Mouse (Mus musculus) MN1 (cell line): ENCODE measurements around the gene Msl2.

Source experiments
- DNase-seq: peaks from one replicate; pipeline ENCODE4 v3.0.0-alpha.2; 2016; ENCODE audit warnings: low spot score

The Msl2 gene

DNA sequence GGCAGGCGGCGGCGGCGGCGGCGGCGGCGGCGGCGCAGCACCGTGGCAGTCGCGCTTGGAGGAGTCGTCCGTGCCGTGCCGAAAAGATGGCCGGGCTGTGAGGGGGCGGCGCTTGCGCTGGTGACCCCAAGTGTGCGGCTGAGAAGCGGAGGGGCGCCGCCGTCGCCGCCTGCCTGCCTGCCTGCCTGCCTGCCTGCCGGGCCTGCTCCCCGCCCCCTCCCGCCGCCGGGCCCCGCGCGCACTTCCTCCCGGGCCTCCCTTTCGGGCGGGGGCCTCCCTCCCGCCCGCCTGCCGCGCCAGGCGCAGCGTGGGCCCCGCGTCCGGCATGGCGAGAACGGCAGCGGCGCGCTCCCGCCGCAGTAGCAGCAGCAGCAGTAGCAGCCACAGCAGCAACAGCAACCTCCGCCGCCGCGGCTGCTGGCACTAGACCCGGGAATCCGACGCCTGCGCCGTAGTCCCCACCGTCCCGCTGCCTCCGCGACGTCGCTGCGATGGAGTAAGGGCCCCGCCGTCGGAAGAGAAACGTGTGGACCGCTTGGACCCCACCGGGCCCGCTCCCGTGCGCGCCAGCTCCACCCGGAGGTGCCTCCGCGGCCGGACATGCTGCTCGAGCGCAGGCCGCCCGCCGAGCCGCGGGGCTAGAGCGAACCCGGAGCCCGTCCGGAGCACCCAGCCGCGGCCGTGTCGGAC, 576 bp downstream of the Msl2 start:
- peak; percentile 74 for DNase-seq

DNA sequence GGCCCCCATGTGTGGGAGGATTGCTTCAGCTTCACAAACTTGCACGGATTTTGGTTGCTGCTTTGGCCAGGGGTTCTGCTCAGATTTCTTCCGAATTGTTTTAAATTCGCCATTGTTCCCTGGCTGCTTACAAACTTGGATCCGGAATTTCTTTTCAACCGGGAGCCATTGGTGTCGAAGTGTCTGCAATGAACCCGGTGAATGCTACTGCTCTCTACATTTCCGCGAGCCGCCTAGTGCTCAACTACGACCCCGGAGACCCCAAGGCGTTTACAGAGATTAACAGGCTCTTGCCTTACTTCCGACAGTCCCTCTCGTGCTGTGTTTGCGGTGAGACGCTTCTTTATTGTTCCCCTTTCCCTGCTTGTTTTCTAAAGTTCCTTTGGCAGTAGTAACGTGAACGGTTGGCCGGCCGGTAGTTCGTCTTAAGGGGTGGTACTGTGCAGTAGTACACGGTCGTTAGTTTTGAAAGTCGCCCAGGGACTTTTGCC, 1.2 kb downstream of the Msl2 start:
- DNase-seq, result no peak

DNA sequence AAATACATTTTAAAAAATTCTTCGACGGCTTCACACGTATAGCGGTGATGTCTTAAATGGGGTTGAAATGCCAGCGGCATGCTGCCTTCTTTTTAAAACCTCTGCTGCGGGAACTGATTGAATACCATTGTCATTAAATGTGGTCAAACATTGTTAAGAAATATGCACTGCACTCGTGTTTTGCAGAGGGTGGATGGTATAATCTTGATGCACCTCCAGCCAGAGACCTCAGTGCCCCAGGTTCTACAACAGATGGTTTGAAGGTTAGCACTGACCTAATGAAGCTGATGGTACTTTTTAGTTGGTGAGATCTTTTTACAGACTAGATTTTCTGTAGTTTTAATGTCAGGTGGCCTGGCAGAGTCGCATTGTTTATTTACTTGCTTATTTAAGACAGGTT, 1.8 kb downstream of the Msl2 start:
- DNase-seq, result no peak

DNA sequence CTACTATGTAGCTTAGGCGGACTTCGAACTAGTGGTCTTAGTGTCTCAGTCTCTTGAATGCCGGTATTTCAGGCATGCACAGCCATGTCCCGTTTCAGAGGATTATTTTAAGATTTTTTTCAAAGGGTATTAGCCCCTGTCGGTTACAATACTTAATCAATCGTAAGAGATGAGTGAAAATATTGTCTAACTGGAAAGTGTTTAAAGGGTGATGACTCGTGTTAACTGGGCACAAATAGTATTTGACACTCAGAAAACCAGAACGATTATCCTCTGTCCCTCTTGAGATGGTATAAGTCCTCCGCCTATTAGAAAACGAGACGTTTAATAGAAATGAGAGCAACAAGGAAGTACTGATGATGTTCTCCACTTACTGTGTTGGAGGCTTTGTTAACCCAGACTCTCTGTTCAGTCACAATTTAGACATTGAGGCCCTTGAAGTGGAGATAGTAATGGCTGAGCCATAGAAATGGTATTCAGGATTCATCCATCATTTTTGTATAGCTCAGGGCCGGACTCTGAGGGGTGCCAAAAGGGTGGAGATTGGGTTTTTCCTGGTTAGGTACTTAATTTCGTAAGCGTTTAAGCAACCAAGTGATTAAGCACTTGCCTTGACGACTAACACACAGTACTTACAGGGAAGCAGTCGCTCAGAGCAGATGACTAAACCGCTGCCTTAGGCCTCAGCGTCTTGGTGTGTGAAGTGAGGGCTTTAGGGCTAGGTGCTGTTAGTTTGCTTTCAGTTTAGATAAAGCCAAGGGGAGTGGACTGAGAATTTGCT, 2.4 kb downstream of the Msl2 start:
- no peak for DNase-seq

DNA sequence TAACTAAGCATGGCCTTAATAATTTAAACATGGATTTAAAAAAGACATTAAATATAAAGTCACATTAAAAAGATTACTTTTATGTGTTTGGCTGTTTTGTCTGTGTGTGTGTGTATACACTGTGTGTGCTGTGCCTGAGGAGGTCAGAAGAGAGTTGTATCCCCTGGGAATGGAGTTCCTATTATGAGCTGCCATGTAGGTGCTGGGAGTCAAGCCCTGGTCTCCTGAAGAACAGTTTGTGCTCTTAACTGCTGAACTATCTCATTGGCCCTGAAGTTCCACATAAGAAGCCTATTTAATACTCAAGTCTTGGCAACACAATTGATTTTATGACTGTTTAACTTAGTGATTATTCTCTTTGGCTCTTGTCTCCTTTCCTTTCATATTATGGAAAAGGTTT, 3.6 kb downstream of the Msl2 start:
- no peak for DNase-seq

DNA sequence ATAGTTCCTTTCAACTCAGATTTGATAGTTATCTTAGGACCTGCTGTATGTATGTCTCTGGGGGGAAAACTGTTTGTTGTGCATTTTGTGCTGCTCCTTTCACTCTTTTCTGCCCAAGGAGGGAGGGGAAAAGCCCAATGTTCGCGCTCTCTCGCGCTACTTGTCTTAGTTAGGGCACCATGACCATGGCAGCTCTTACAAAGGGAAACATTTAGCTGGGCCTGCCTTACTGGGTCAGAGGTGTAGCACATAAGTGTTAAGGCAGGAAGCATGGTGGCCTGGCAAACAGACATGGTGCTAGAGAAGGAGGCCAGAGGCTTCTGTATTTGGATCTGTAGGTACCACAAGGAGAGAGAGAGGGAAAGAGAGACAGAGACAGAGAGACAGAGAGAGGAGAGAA, 4.7 kb downstream of the Msl2 start:
- no peak for DNase-seq

DNA sequence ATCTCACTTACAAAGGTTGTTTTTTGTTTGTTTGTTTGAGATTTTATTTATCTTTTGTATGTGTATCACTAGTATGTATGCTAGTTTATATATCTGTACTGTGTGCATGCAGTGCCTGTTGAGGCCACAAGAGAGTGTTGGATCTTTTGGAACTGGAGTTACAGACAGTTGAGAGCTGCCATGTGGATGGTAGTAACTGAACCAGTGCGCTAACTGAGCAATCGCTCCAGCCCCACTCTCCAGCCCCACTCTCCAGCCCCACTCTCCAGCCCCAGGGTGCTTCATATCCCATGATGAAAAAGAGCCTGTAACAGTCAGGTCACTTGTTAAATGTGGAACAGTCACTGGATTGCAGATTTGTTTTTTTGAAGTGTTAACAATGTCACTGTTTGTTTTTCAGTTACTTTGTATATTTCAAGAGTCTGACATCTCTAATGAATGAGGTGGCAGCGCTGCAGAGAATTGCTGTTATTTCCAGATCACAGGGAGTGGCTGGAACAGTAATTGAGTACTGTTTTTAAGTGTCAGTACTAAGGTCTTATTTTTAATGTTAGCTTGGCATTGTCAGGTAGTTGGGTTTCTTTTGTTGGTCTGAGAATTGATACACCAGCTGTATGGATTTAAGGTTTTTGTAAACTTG, 6.3 kb downstream of the Msl2 start:
- DNase-seq, result no peak

DNA sequence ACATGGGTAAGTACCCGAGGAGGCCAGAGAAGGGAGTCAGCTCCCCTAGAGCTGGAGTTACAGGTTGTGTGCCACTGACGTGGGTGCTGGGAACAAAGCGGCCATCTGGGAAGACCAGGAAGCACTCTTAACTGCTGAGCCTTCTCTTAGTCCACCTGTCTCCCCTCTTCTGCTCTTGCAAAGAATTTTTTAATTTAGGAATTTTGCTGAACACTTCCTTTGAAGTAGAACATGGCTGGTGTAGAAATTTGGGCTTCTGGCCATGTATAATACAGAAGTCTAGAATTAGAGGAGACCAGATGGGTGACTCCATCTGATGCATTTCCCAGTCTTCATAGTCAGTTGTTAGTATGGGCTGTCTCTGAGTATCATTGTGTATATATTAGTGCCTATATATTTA, 9.8 kb downstream of the Msl2 start:
- DNase-seq, result no peak

DNA sequence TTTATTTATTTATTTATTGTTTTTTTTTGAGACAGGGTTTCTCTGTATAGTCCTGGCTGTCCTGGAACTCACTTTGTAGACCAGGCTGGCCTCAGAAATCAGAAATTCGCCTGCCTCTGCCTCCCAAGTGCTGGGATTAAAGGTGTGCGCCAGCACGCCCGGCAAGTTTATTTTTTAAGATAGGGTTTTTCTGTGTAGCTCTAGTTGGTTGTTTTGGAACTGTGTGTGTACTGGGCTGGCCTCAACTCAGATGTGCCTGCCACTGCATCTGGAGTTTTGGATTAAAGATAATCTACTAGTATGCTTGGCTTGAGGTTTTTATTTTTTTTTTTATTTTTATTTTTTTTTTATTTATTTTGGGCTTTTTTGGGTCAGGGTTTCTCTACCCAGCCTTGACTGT, 21.5 kb downstream of the Msl2 start:
- DNase-seq, result no peak

DNA sequence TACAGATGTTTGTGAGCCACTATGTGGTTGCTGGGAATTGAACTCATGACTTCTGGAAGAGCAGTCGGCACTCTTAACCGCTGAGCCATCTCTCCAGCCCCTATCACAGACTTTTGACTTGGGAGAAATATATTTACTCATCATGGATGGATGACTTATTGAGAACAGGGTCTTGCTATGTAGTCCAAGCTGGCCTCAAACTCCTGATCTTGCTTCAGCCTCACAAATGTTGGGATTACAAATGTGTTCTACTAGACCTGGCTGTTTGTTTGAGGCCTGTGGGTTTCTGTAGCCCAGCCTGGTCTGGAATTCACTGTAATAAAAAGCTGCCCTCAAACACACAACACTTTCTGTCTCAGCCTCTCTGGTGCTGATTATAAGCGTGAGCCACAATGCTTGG, 22.6 kb downstream of the Msl2 start:
- no peak for DNase-seq

DNA sequence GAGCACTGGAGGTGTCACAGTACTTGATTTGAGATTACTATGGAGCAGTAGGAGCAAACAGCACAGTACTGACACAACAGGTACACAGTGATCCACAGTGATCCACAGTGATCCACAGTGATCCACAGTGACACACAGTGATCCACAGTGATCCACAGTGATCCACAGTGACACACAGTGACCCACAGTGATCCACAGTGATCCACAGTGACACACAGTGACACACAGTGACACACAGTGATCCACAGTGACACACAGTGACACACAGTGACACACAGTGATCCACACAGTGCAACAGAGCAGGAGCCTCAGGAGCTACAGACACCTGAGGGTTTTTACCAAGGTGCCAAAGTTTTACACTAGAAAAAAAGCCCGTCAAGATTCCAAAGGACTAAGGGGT, 23.6 kb downstream of the Msl2 start:
- no peak for DNase-seq

DNA sequence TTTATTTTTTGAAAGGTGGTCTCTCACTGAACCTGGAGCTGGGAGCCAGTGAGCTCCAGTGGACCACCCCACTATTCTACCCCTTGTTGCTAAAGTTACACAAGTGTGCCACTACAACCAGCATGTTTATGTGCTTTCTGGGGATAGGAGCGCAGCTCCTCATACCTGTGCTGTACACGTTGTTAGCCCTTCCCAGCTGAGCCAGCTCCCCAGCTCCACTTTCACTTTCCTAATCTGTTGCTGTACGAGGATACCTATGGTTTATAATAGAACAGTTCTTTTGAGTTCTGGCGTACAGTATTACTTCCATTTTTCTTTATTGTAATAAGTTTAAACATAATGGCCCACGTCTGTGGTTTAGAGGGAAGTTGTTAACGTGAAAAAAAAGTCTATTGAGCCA, 25.5 kb downstream of the Msl2 start:
- no peak for DNase-seq

DNA sequence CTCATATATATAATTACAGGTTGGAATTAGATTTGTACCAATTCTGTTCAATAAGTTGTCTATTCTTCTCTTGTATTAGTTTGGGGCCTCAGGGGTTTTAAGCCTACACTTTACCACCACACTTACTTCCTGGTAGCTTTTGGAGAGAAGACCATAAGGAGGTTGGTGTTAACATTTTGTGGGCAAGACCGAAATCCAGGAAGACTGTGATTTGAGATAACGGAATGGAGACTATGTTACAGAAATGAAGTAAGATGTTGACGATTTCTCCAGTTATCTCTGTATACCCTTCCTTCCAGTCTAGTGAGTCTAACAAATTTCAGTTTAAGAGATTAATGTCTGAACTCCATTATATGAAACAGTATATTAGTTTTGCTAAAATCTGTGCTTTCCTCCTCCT, 26.3 kb downstream of the Msl2 start:
- no peak for DNase-seq

DNA sequence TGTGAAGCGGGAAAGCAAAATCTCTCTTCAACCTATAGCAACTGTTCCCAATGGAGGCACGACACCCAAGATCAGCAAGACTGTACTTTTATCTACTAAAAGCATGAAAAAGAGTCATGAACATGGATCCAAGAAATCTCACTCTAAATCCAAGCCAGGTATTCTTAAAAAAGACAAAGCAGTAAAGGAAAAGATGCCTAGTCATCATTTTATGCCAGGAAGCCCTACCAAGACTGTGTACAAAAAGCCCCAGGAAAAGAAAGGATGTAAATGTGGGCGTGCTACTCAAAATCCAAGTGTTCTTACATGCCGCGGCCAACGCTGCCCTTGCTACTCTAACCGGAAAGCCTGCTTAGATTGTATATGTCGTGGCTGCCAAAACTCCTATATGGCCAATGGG, 27.6 kb downstream of the Msl2 start:
- no peak for DNase-seq

DNA sequence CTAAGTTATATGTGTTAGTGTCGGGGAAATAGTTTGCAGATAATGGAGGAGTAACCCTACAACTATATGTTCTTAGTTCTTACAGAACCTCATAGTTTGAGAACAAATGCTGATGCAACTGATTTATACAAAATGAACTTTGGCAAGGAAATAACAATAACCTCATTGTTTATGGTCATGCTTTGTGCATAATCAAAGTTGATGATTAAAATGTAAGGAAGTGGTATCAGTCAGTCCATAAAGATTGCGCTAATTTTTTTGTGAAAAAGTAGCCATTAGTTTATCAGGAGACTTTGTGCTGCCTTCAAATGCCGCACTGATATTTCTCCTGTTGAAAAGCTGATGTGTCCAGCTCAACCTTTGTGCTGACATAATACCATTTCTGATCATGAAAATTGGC, 28.4 kb downstream of the Msl2 start:
- DNase-seq, result no peak

DNA sequence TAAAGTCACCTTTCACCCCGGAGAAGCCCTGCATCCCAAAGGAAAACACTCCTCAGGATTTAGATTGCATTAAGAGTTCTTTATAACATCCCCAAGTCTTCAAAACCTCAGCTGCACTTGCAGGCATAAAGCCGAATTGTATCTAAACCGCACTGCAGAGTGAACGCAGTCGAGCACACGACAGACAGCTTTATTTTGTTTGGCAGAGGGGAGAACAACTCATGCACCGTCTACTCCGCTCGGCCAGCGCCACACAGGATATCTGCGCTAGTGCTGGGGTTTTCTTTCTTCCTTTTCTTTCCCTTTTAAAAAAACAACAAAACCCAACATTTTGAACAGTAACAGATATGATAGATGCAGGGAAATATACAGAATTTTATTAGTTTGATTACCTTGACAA, 31.0 kb downstream of the Msl2 start:
- no peak for DNase-seq

DNA sequence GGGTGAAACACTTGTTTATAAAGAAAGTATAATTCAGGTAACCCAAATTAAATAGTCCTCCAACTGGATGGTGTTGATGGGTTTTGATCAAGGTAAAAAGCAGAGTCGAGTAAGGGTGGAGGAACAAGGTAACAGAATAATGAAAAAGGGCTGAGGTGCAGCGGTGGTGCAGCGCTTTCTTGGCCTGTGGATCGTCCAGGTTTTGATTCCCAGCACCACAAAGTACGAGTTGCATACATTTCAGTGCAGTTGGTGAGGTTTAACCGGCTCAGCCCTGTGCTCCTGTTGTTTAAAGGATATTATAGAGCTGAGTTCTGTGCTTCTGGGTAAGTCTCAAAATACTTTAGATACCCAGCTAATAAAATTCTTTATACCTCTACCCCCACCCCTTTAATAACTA, 31.8 kb downstream of the Msl2 start:
- no peak for DNase-seq

DNA sequence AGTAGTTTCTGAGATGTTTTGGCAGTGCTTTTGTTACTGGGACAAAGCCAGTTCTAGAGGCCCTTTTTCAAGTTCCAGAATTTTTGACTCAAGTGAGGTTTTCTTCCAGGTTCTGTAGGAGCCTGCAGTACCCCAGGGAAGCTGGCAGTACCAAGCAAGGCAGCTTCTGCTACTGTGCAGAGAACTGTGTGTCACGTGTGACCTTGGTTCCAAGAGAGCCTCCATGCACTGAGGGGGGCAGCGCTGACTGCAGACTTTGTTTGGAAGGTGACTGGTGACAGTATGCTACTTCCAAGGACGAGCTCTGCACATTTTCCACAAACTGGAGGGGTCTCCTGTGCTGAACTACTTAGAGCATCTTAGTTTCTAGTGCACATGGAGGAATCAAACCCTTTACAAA, 33.5 kb downstream of the Msl2 start:
- DNase-seq, result no peak

DNA sequence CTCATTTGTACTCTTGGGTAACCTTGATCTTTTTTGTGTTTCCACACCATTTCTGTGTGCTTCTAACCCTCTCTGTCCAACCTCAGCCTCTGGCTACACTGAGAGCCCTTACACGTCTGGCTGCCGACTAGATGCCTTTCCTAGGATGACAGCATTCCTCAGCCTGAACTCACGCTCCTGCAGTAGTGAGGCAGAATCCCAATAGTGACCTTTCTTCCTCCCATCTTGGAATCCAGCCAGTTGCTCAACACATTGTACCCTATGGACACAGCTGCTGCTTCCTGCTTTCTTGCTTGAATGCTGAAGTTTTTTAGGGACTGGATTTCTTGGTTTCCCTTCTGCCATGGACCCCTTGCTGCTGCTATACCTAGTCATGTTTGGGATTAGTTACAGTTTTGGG, 36.1 kb downstream of the Msl2 start:
- no peak for DNase-seq

DNA sequence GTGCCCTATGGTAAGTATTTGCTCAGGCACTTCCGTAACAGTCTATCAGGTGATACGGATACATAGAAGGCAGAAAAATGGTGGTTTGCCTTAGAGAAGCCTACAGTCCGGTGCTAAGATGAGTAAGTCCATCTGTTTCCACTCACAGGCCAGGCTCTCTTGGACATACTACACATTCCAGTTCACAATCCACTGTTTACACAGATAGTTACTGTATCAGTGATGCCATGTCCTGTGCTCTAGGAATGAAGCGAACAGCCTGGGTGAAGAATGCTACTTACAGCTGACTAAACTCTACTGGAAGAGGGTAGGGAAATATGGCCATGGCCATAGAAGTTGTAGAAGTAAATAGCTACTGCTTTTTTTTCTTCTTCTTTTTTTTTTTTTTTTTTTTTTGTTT, 39.4 kb downstream of the Msl2 start:
- no peak for DNase-seq

DNA sequence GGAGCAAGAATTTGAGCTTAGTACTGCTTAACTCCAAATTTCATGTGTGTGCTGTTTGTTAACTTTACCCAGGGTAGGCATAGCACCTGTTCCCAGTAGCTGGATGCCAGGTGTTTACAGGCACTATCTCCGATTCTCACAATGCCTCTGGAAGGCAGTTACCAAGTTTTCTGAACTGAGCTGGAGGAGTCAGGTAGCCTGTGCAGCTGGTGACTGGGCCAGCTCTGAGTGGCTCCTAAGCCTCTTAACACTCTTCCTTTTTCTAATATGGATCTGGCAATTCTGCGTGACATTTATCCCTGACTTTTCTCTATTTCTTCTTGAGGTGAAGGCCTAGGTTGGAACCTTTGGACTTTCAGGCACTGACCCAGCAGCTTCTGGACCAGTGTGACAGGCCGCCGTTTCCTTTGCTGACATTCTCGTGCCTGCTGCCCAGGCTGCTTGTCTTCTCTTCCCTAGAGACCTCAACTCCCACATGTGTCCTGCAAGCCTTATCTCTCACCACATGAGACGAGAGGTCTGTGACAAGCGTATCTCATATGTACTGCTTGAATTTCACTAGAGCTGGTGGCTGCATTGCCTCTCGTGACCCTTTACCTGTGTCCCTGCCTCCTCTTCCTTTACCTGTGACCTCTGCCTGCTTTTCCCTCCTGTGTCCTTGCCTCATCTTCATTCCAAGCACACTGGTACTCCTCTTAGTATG, 40.4 kb downstream of the Msl2 start:
- no peak for DNase-seq

DNA sequence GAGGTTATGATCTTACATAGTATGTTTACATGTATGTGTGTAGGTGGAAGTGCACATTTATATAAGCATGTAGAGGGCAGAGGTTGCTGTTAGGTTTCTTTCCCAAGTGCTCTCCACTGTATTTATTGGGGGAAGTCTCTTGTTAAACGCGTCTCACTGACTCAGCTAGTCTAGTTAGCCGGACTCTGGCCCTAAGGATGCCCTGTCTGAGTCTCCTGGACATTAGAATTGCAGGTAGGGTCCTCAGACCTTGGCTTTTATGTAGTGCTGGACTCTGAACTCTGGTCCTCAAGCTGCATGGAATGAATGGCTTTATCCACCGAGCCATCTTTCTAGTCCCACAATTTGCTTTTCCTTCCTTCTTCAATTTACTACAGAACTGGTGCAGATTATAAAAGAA, 69.7 kb downstream of the Msl2 start:
- DNase-seq, result no peak

DNA sequence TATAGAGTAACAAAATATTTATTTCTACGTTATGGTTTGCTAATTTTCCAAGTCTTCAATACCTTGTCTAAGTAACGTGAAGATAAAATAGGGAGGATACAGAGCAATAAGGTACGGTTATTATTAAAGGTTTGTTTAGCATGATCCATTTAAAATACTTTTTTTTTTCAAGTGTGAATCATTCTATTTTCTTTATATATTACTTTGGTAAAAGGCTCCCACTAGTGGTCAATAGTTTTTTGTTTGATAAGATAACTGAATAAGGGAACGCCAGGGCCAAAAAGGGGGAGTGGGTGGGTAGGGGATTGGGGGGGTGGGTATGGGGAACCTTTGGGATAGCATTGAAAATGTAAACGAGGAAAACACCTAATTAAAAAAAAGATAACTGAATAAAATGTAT, 79.0 kb downstream of the Msl2 start:
- no peak for DNase-seq
